Mouse (Mus musculus) kidney, embryonic 16.5 days (tissue): ENCODE data around the gene Rfx1. TPM values are rescaled to one million over a fixed set of nuclear protein-coding genes. Genes with fewer than 3 reads are reported as not detected.

ENCODE experiments used
- ATAC-seq: fragments of 200-750 bp; cut with Nextera tagmentation; 2 replicates; pipeline ENCODE4 v1.8.0; 2017; ENCODE audit warnings: moderate TSS enrichment; ENCODE audit not compliant: low FRiP score, low TSS enrichment
- H3K27ac ChIP-seq: fragments of 300-500 bp; sonication (generic); 2 replicates; pipeline ENCODE4 v1.5.1; 2014; ENCODE audit warnings: low read length
- H3K27me3 ChIP-seq: fragments of 300-500 bp; sonication (generic); 2 replicates; pipeline ENCODE4 v1.6.1; 2014; ENCODE audit warnings: low read length, control low read depth, mixed read lengths; ENCODE audit not compliant: insufficient read depth
- H3K36me3 ChIP-seq: fragments of 300-500 bp; sonication (generic); 2 replicates; pipeline ENCODE4 v1.6.1; 2014; ENCODE audit warnings: low read length, control low read depth, mixed read lengths; ENCODE audit not compliant: insufficient read depth
- H3K4me1 ChIP-seq: fragments of 300-500 bp; sonication (generic); 2 replicates; pipeline ENCODE4 v1.6.1; 2014; ENCODE audit warnings: low read length, control low read depth, mixed read lengths; ENCODE audit not compliant: insufficient read depth
- H3K4me2 ChIP-seq: fragments of 300-500 bp; sonication (generic); replicated peaks from 2 replicates; pipeline ENCODE4 v1.6.1; 2014; ENCODE audit warnings: low read depth, low read length
- H3K4me3 ChIP-seq: fragments of 300-500 bp; sonication (generic); 2 replicates; pipeline ENCODE4 v1.5.1; 2014; ENCODE audit warnings: mild to moderate bottlenecking, low read length
- H3K9ac ChIP-seq: fragments of 300-500 bp; sonication (generic); replicated peaks from 2 replicates; pipeline ENCODE4 v1.6.1; 2014; ENCODE audit warnings: low read length
- H3K9me3 ChIP-seq: fragments of 300-500 bp; sonication (generic); 2 replicates; pipeline ENCODE4 v1.6.1; 2016; ENCODE audit warnings: low read length, control low read depth
- WGBS: fragments of 180-500 bp; shearing (Covaris S2); extraction: QIAGEN DNeasy Blood & Tissue Kit; methylation state at CpG from one replicate; pipeline ENCODE4 v1.1.7; 2014; 5-methylcytosine and 5-hydroxymethylcytosine counted together
- polyA plus RNA-seq: library from polyadenylated mRNA; unstranded; fragments of >200 nt; fragmentation: Nextera tagmentation; extraction: Ambion mirVana; gene quantifications from 2 replicates; pipeline ENCODE4 v1.2.1, GENCODE M21; 2015

The Rfx1 gene
- polyA plus RNA-seq, result 10.5 and 11.2 TPM in 2 replicates

- Histone ChIP-seq H3K27me3 (no peaks in the 10 kb centered on the region), H3K9me3 (no peaks in the 10 kb centered on the region), H3K4me1 (peaks cover 35% of the 10 kb centered on the region), H3K4me2 (peak within 1 kb of the TSS; percentile 88), H3K36me3 (no peaks in the 10 kb centered on the region), H3K9ac (peak within 1 kb of the TSS; percentile 96), H3K27ac (peak within 1 kb of the TSS; percentile 98), H3K4me3 (peak within 1 kb of the TSS; percentile 93)
- under 1% methylated on average over 51 of the region's 51 CpGs for WGBS
- peak; percentile 99 for ATAC-seq
These were observed at the start of gene Rfx1 for GRCm38 (mm10) chr8:84066291-84066930. Gene Rfx1, plus strand, starts transcription at chr8:84066834.

GRCm38 (mm10) chr8:84019738-84020137 is 46.9 kb upstream of the Rfx1 start:
- peaks cover 32% of the 10 kb centered on the region for H3K4me1 ChIP-seq
- no peaks in the 10 kb centered on the region for H3K9me3 ChIP-seq
- 79% methylated on average over 9 of the region's 9 CpGs for WGBS
- H3K4me3 ChIP-seq, result no peak overlapping the region
- H3K4me2 ChIP-seq, result no peak overlapping the region
- H3K9ac ChIP-seq, result no peak overlapping the region
- H3K27ac ChIP-seq, result no peak overlapping the region
- no peaks in the 10 kb centered on the region for H3K36me3 ChIP-seq
- no peak for ATAC-seq
- H3K27me3 ChIP-seq, result 0 out of 2 replicates have a peak, but pooled peaks cover 3% of the 10 kb centered on the region

- WGBS, result 4% methylated on average over 18 of the region's 18 CpGs
- Histone ChIP-seq H3K4me3 (peak within 1 kb of the TSS; percentile 44), H3K9ac (peak within 1 kb of the TSS; percentile 74), H3K4me2 (peak within 1 kb of the TSS; percentile 61), H3K27ac (peak within 1 kb of the TSS; percentile 91), H3K9me3 (no peaks in the 10 kb centered on the region), H3K27me3 (0 out of 2 replicates have a peak, but pooled peaks cover 3% of the 10 kb centered on the region), H3K4me1 (peaks cover 42% of the 10 kb centered on the region), H3K36me3 (no peaks in the 10 kb centered on the region)
- ATAC-seq, result peak; percentile 91
These were observed 45.5 kb upstream of the Rfx1 start, which contains the start of gene Palm3 for GRCm38 (mm10) chr8:84021096-84021495. Gene Palm3, plus strand, starts transcription at chr8:84021471.

- Histone ChIP-seq H3K4me3 (peak overlapping the region; percentile 44), H3K4me1 (peaks cover 46% of the 10 kb centered on the region), H3K9ac (peak overlapping the region; percentile 74), H3K27ac (peak overlapping the region; percentile 91), H3K27me3 (peaks cover 3% of the 10 kb centered on the region; the same call in 1 of the 2 replicates), H3K9me3 (no peaks in the 10 kb centered on the region), H3K36me3 (no peaks in the 10 kb centered on the region), H3K4me2 (peak overlapping the region; percentile 61)
- 32% methylated on average over 12 of the region's 12 CpGs for WGBS
- peak; percentile 9 for ATAC-seq
These were observed 45.1 kb upstream of the Rfx1 start for GRCm38 (mm10) chr8:84021569-84021968.

DNA sequence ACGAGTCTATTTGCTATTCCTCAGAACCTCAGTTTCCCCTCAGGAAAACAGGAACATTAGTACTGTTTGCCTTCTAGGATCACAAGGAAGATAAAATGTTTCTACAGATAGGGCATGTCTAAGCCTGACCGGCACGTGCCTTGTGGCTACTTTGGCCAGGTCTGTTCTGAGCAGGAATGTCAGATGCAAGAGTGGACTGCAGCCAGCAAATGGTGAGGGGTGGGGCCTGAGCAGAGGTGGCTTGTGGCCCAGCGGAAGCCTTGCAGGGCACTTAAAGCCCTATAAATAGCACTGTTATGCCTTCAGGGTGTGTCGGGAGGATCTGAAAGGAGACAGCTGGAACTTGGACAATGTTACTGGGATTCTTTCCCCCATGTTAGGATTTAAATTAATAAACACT is 43.5 kb upstream of the Rfx1 start:
- Histone ChIP-seq H3K27me3 (peaks cover 3% of the 10 kb centered on the region; the same call in 1 of the 2 replicates), H3K4me3 (peak overlapping the region; percentile 16; the same call in 1 of the 2 replicates), H3K4me2 (peak overlapping the region; percentile 61), H3K9ac (peak overlapping the region; percentile 44), H3K36me3 (no peaks in the 10 kb centered on the region; the same call in 1 of the 2 replicates), H3K27ac (peak overlapping the region; percentile 64; the same call in 1 of the 2 replicates), H3K9me3 (no peaks in the 10 kb centered on the region), H3K4me1 (peaks cover 46% of the 10 kb centered on the region)
- peak; percentile 36; the same call in 1 of the 2 replicates for ATAC-seq
- 6% methylated on average over 5 of the region's 5 CpGs for WGBS

DNA sequence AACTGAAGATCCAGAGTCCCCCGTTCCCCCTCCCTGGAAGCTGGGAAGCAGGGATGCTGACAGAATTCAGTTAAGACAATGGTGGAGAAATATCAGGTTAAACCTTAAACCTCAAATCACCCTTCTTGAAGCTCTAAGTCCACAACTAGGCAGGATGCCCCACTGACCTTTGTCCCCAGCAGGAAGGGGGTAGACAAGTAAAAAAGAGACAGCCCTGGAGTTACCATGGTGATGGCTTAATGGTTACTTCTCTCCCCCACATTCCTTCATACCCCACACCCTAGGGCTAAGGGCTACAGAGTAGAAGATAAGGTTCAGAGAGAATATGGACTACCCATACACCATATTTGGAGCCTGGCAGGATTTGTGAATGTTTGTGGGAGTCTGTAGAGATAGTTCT is 43.0 kb upstream of the Rfx1 start:
- peak overlapping the region; percentile 16; the same call in 1 of the 2 replicates for H3K4me3 ChIP-seq
- ATAC-seq, result peak; percentile 26
- no peaks in the 10 kb centered on the region for H3K9me3 ChIP-seq
- no peaks in the 10 kb centered on the region; the same call in 1 of the 2 replicates for H3K36me3 ChIP-seq
- peaks cover 46% of the 10 kb centered on the region for H3K4me1 ChIP-seq
- H3K9ac ChIP-seq, result peak overlapping the region; percentile 44
- peak overlapping the region; percentile 61 for H3K4me2 ChIP-seq
- peaks cover 3% of the 10 kb centered on the region; the same call in 1 of the 2 replicates for H3K27me3 ChIP-seq
- peak overlapping the region; percentile 39; the same call in 1 of the 2 replicates for H3K27ac ChIP-seq
- whole genome bisulfite sequencing, result 25% methylated on average over 1 of the region's 1 CpGs

DNA sequence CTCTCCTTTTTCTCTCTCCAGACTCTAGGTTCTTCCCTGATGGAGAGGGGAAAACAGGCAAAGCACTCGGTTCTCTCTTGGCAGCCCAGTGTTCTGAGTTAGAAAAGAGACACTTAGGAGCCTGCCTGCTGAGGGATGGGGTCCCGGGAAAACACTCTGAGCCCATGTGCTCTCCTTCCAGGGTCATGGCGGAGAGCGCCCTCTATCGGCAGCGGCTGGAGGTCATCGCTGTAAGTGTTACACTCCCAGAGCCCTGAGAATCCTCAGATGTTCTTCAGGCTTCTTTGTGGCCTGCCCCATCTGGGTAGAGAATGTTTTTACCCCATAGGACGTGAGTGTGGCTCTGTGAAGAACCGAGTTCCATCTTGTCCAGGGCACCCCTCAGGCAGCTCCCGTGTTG is 42.5 kb upstream of the Rfx1 start:
- no peak overlapping the region for H3K9ac ChIP-seq
- H3K4me2 ChIP-seq, result 0 out of 2 replicates have a peak overlapping the region, but pooled peaks have one; percentile 16
- H3K27me3 ChIP-seq, result peaks cover 3% of the 10 kb centered on the region; the same call in 1 of the 2 replicates
- no peak for ATAC-seq
- WGBS, result 11% methylated on average over 10 of the region's 10 CpGs
- no peak overlapping the region for H3K4me3 ChIP-seq
- H3K4me1 ChIP-seq, result peaks cover 46% of the 10 kb centered on the region
- peak overlapping the region; percentile 39; the same call in 1 of the 2 replicates for H3K27ac ChIP-seq
- H3K9me3 ChIP-seq, result no peaks in the 10 kb centered on the region
- H3K36me3 ChIP-seq, result no peaks in the 10 kb centered on the region; the same call in 1 of the 2 replicates

DNA sequence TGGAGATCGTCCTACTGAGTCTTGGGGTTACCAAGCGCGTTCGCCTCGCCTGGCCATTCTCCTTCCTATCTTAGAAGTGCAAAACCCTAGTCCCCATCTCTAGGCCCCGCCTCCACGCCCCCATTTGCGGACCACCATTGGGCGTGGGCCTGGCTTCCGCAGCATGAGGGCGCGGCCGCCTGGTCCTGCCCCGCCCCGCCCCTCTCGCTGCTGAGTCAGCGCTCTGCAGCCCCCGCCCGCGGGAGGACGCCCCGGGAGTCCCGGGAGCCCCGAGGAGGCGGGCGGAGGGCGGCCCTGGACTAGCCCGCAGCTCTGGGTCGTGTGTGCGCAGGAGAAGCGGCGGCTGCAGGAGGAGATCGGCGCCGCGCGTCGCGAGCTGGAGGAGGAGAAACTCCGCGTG is 40.8 kb upstream of the Rfx1 start:
- Histone ChIP-seq H3K27ac (no peak overlapping the region), H3K9ac (peak overlapping the region; percentile 63), H3K9me3 (no peaks in the 10 kb centered on the region), H3K4me1 (peaks cover 46% of the 10 kb centered on the region), H3K4me3 (peak overlapping the region; percentile 54), H3K27me3 (peaks cover 3% of the 10 kb centered on the region; the same call in 1 of the 2 replicates), H3K4me2 (peak overlapping the region; percentile 77), H3K36me3 (no peaks in the 10 kb centered on the region; the same call in 1 of the 2 replicates)
- peak; percentile 46 for ATAC-seq
- 2% methylated on average over 40 of the region's 41 CpGs for WGBS

DNA sequence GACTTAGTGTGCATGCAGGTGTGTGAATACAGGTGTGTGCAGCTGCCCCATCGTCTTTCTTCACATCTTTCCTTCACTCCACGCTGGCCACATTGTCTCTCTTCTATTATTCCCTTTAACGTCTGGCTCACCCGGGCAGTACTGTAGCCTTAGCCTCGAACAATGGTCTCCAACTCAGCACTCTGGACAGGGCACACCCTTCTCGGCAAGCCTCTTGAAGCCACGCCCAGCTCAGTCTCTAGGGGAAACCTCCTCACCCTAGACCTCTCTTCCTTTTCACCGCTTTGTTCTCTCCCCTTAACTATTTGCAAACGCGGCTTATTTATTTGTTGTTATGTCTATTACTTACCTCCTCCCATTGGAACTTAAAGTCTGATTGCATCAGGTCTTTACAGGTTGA is 39.2 kb upstream of the Rfx1 start:
- no peaks in the 10 kb centered on the region for H3K9me3 ChIP-seq
- ATAC-seq, result no peak
- H3K27ac ChIP-seq, result no peak overlapping the region
- no peak overlapping the region for H3K4me3 ChIP-seq
- no peaks in the 10 kb centered on the region; the same call in 1 of the 2 replicates for H3K27me3 ChIP-seq
- no peak overlapping the region for H3K4me2 ChIP-seq
- 24% methylated on average over 10 of the region's 10 CpGs for WGBS
- H3K9ac ChIP-seq, result no peak overlapping the region
- no peaks in the 10 kb centered on the region; the same call in 1 of the 2 replicates for H3K36me3 ChIP-seq
- H3K4me1 ChIP-seq, result peaks cover 30% of the 10 kb centered on the region

DNA sequence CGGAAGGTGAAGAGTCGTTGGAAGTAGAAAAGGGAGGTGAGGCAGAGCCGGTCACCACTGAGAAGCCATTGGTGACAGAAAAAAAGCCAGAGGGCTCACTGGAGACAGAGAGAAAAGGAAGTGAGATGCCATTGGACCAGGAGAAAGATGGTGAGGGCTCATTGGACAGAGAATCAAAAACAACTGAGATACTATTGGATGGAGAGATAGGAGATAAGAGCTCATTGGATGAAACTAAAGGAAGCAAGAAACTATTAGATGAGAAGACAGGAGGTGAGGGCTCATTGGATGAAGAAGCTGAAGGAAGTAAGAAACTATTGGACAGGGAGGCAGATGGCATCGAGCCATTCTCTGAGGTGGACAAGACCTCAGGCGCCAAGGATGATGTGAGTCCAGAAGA is 37.4 kb upstream of the Rfx1 start:
- ATAC-seq, result no peak
- 87% methylated on average over 5 of the region's 5 CpGs for WGBS

More for the DNA sequence above, 37.4 kb upstream of the Rfx1 start:
- H3K9me3 ChIP-seq, result no peaks in the 10 kb centered on the region
- no peak overlapping the region for H3K4me2 ChIP-seq
- peaks cover 14% of the 10 kb centered on the region for H3K4me1 ChIP-seq
- no peak overlapping the region for H3K4me3 ChIP-seq
- H3K9ac ChIP-seq, result no peak overlapping the region
- no peaks in the 10 kb centered on the region; the same call in 1 of the 2 replicates for H3K27me3 ChIP-seq
- H3K36me3 ChIP-seq, result no peaks in the 10 kb centered on the region; the same call in 1 of the 2 replicates
- no peak overlapping the region for H3K27ac ChIP-seq
